Mouse (Mus musculus) neural tube, embryonic 15.5 days (tissue): ENCODE data around the gene Ccdc187. TPM values are rescaled to one million over a fixed set of nuclear protein-coding genes. Genes with fewer than 3 reads are reported as not detected.

ENCODE experiments used
- ATAC-seq: fragments of 200-750 bp; cut with Nextera tagmentation; 2 replicates; pipeline ENCODE4 v1.8.0; 2017; ENCODE audit warnings: mild to moderate bottlenecking, moderate TSS enrichment, moderate library complexity; ENCODE audit not compliant: low FRiP score
- H3K27ac ChIP-seq: fragments of 300-500 bp; sonication (generic); replicated peaks from 2 replicates; pipeline ENCODE4 v1.5.1; 2015; ENCODE audit warnings: mild to moderate bottlenecking, inconsistent platforms
- H3K27me3 ChIP-seq: fragments of 300-500 bp; sonication (generic); replicated peaks from 2 replicates; pipeline ENCODE4 v1.6.1; 2015; ENCODE audit warnings: inconsistent platforms
- H3K36me3 ChIP-seq: fragments of 300-500 bp; sonication (generic); 2 replicates; pipeline ENCODE4 v1.6.1; 2015; ENCODE audit warnings: inconsistent platforms
- H3K4me1 ChIP-seq: fragments of 300-500 bp; sonication (generic); 2 replicates; pipeline ENCODE4 v1.6.1; 2015; ENCODE audit warnings: inconsistent platforms
- H3K4me2 ChIP-seq: fragments of 300-500 bp; sonication (generic); 2 replicates; pipeline ENCODE4 v1.6.1; 2015; ENCODE audit warnings: inconsistent platforms, mild to moderate bottlenecking, moderate library complexity
- H3K4me3 ChIP-seq: fragments of 300-500 bp; sonication (generic); replicated peaks from 2 replicates; pipeline ENCODE4 v1.5.1; 2015; ENCODE audit warnings: mild to moderate bottlenecking, inconsistent platforms
- H3K9ac ChIP-seq: fragments of 300-500 bp; sonication (generic); replicated peaks from 2 replicates; pipeline ENCODE4 v1.6.1; 2015; ENCODE audit warnings: mild to moderate bottlenecking, inconsistent platforms
- H3K9me3 ChIP-seq: fragments of 300-500 bp; sonication (generic); replicated peaks from 2 replicates; pipeline ENCODE4 v1.6.1; 2016; ENCODE audit warnings: inconsistent platforms
- WGBS: fragments of 180-500 bp; shearing (Covaris S2); methylation state at CpG from one replicate; pipeline ENCODE4 v1.1.7; 2015; ENCODE audit warnings: mixed read lengths; 5-methylcytosine and 5-hydroxymethylcytosine counted together
- polyA plus RNA-seq: library from polyadenylated mRNA; unstranded; fragments of >200 nt; fragmentation: Nextera tagmentation; extraction: Ambion mirVana; gene quantifications from 2 replicates; pipeline ENCODE4 v1.2.1, GENCODE M21; 2015

Ccdc187 gene
- 0.03 and 0.11 TPM in 2 replicates for polyA plus RNA-seq

DNA sequence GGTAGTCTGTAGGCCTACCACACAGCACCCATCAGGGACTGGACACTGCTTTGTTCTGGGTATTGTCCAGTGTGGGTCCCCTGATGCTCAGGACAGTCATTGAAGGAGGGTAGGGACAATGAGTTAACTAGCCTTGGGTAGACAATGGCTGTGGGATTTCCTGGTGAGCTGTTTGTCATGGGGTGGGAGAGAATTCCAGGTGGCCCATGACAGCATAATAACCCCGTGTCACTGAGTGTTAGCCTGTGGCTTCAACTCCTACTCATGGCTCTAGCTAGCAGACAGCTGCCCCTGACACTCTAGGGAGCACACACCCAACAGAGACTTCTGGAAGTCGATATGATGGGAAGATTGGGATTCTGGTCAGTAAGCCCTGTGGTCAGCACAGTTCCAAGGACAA, at the start of gene Ccdc187:
Gene Ccdc187, minus strand, starts transcription at position 101 of the 400 bp plus-strand sequence.
- no peak for ATAC-seq
- H3K4me3 ChIP-seq: no peak within 1 kb of the TSS
- 65% methylated on average over 2 of the region's 2 CpGs for WGBS

DNA sequence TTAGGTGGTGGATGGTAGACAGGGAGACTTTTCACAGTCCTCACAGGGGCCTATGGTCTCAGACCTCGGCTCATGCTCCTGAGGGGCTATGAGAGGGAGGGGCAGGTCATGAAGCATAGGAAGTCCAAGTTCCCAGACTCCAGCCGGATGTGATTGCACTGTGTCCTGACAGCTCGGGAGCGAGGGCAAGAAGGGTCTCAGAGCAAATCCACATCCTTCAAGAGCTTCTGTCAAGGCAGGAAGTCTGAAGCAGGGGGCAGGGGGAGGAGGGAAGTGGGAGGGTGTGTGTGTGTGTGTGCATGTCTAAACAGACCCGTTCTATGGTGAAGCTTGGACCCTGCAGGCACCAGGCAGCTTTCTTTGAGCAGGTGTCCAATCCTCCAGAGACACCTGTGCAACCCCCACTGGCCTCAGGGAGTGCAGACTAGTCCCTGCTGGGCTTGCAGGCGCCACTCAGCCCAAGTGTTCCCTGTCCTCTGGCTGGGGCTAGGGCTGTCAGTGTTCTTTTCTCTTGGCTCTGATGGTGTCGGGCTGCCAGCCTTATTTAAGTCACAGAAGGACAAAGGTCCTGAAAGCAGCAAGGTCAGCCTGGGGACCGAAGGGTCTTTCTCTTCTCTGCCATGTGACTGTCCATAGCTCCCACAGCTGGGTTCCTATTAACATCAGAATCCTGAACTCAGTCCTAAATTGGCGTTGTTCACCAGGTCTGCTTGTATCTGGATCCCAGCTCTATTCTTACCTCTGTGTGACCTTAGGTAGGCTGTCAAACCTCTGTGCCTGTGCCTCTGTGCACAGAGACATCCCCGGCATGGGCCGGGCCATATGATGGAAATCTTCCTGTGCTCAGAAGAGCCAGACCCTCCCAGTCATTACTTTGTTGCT, 48.5 kb upstream of the Ccdc187 start:
- Histone ChIP-seq H3K9me3 (no peaks in the 10 kb centered on the region), H3K27ac (peak overlapping the region; percentile 33; the same call in 1 of the 2 replicates), H3K9ac (no peak overlapping the region), H3K36me3 (peaks cover 82% of the 10 kb centered on the region), H3K27me3 (no peaks in the 10 kb centered on the region), H3K4me3 (no peak overlapping the region), H3K4me2 (no peak overlapping the region), H3K4me1 (peaks cover 7% of the 10 kb centered on the region; the same call in 1 of the 2 replicates)
- WGBS: 80% methylated on average over 11 of the region's 11 CpGs
- ATAC-seq: no peak

More for the DNA sequence above, at the start of gene Ccdc187:
- no peaks in the 10 kb centered on the region for H3K36me3 ChIP-seq
- H3K27me3 ChIP-seq: 0 out of 2 replicates have a peak, but pooled peaks cover 2% of the 10 kb centered on the region
- no peak within 1 kb of the TSS for H3K4me2 ChIP-seq
- peaks cover 32% of the 10 kb centered on the region for H3K4me1 ChIP-seq
- H3K27ac ChIP-seq: no peak within 1 kb of the TSS
- H3K9ac ChIP-seq: no peak within 1 kb of the TSS
- no peaks in the 10 kb centered on the region for H3K9me3 ChIP-seq

GRCm38 (mm10) chr2:26342044-26342443, 47.7 kb upstream of the Ccdc187 start:
- Histone ChIP-seq H3K27me3 (no peaks in the 10 kb centered on the region), H3K9me3 (no peaks in the 10 kb centered on the region), H3K4me2 (no peak overlapping the region), H3K36me3 (peaks cover 74% of the 10 kb centered on the region), H3K4me1 (0 out of 2 replicates have a peak, but pooled peaks cover 7% of the 10 kb centered on the region), H3K9ac (no peak overlapping the region), H3K4me3 (no peak overlapping the region), H3K27ac (peak overlapping the region; percentile 33; the same call in 1 of the 2 replicates)
- ATAC-seq: no peak
- 78% methylated on average over 10 of the region's 10 CpGs for WGBS

DNA sequence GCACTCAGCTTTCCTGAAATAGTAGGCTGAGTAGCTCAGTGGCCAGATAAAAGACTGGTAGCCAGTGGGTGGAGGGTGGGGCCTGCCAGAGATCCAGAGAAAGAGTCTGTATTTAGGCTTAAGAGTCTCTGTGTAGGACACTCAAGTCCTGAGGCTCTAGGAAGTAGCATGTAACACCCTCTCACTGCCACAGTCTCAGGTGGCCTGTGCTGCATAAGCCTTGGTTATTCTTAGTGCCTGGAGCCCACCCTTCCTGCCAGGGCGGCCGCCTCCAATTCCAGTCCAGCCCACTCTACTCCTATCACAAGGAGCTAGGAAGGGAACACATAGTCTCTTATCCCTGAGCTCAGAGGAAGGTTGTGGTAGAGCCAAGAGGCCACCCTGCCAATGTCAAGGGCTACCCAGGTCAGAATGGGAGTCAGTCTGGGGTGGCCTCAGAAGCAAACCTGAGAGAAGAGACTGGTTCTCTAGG, 47.2 kb upstream of the Ccdc187 start:
- peaks cover 70% of the 10 kb centered on the region for H3K36me3 ChIP-seq
- WGBS: 91% methylated on average over 2 of the region's 2 CpGs
- 0 out of 2 replicates have a peak, but pooled peaks cover 7% of the 10 kb centered on the region for H3K4me1 ChIP-seq
- no peaks in the 10 kb centered on the region for H3K27me3 ChIP-seq
- peak overlapping the region; percentile 13; the same call in 1 of the 2 replicates for H3K27ac ChIP-seq
- H3K9me3 ChIP-seq: no peaks in the 10 kb centered on the region
- no peak overlapping the region for H3K4me2 ChIP-seq
- H3K4me3 ChIP-seq: no peak overlapping the region
- H3K9ac ChIP-seq: no peak overlapping the region
- no peak for ATAC-seq

DNA sequence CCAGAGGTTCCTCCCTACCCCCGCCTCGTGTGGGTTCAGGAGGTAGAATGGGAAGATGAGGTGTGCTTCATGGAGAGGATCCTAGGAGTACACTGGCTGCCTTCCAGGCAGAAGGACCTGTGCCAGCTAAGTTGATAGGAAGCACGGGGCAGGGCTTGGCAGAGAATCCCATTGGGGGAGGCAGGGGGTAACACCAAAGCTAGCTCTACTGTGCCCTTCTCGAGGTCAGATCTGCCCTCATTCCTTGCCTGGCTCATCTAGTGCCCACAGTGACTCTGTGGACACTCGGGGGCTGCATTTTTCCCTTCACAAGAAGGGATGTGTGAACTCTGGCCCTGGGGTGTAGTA, 44.8 kb upstream of the Ccdc187 start:
- no peak for ATAC-seq
- no peaks in the 10 kb centered on the region for H3K9me3 ChIP-seq
- H3K27ac ChIP-seq: no peak overlapping the region
- H3K36me3 ChIP-seq: peaks cover 49% of the 10 kb centered on the region
- no peak overlapping the region for H3K4me2 ChIP-seq
- WGBS: 88% methylated on average over 5 of the region's 5 CpGs
- H3K27me3 ChIP-seq: no peaks in the 10 kb centered on the region
- H3K4me3 ChIP-seq: no peak overlapping the region
- 0 out of 2 replicates have a peak, but pooled peaks cover 7% of the 10 kb centered on the region for H3K4me1 ChIP-seq
- no peak overlapping the region for H3K9ac ChIP-seq

GRCm38 (mm10) chr2:26338302-26339203, 44.2 kb upstream of the Ccdc187 start:
- Histone ChIP-seq H3K4me2 (no peak overlapping the region), H3K4me3 (no peak overlapping the region), H3K9me3 (no peaks in the 10 kb centered on the region), H3K4me1 (0 out of 2 replicates have a peak, but pooled peaks cover 7% of the 10 kb centered on the region), H3K27ac (no peak overlapping the region), H3K9ac (no peak overlapping the region), H3K27me3 (no peaks in the 10 kb centered on the region), H3K36me3 (peaks cover 45% of the 10 kb centered on the region)
- no peak; the same call in 1 of the 2 replicates for ATAC-seq
- 57% methylated on average over 9 of the region's 13 CpGs for WGBS

DNA sequence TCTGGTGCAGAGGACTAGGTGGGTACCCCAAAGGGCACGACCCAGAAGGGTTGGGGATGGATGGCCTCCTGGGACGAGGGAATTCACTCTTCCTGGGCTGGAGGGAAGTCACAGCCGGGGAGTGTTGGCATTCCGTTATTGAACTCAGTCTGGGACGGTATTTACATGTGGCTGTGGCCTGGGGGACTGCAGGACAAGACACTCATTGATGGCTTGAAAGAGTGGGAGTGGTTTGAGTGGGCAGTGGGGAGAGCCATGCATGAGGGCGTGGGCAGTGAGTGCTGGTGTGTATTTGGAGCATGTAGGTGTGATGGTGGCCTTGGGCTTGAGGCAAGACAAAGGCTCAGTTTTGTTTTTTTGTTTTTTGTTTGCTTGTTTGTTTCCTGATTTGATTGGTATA, 36.3 kb upstream of the Ccdc187 start:
- 74% methylated on average over 6 of the region's 6 CpGs for WGBS

DNA sequence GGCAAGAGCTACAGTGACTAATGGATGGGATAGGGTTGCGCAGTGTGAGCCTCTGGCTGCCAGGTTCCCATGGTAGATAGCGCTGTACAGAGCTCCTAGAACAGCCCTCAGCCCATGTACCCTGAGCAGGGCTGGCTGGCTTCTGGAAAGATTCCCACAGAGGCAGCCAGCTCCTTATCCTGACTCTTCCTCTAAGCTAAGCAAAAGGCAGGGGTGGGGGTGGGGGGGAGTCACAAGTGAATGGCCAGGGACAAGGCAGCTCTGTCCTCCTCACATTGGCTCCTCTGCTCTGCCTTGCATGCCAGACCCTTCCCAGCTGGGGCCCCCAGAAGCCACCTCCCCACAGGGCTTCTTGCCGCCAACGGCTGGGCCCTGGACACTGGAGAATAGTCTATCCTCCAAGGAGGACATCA, 35.7 kb upstream of the Ccdc187 start:
- 0 out of 2 replicates have a peak, but pooled peaks cover 6% of the 10 kb centered on the region for H3K4me1 ChIP-seq
- H3K36me3 ChIP-seq: peaks cover 64% of the 10 kb centered on the region
- 0 out of 2 replicates have a peak overlapping the region, but pooled peaks have one; percentile 6 for H3K4me3 ChIP-seq
- no peaks in the 10 kb centered on the region for H3K9me3 ChIP-seq
- peak overlapping the region; percentile 71 for H3K27ac ChIP-seq
- no peak overlapping the region for H3K9ac ChIP-seq
- 89% methylated on average over 4 of the region's 4 CpGs for WGBS
- ATAC-seq: peak; percentile 79
- peak overlapping the region; percentile 28 for H3K4me2 ChIP-seq
- H3K27me3 ChIP-seq: no peaks in the 10 kb centered on the region

More for the DNA sequence above, 36.3 kb upstream of the Ccdc187 start:
- Histone ChIP-seq H3K27ac (peak overlapping the region; percentile 71), H3K4me2 (peak overlapping the region; percentile 28), H3K9ac (0 out of 2 replicates have a peak overlapping the region, but pooled peaks have one; percentile 10), H3K36me3 (peaks cover 58% of the 10 kb centered on the region), H3K27me3 (no peaks in the 10 kb centered on the region), H3K9me3 (no peaks in the 10 kb centered on the region), H3K4me3 (0 out of 2 replicates have a peak overlapping the region, but pooled peaks have one; percentile 6), H3K4me1 (0 out of 2 replicates have a peak, but pooled peaks cover 3% of the 10 kb centered on the region)
- ATAC-seq: peak; percentile 68

DNA sequence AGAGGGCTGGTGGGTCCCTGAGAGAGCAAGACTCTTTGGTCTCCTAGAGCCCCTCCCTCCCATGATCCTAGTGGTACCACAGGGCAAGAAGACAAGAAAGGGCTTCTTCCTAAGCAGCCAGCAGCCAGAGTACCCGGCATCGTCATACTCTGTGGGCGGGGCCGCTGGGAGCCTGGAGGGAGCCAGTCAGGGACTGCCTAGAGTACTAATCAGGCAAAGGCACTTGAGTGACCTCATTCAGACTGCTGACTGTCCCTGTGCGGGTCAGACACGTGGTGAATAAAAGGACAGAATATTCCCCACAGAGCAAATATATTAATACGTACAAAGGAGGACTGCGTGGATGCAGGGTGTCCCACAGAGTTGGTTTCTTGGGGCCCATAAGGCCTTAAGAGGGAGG, 35.0 kb upstream of the Ccdc187 start:
- peaks cover 71% of the 10 kb centered on the region for H3K36me3 ChIP-seq
- H3K4me3 ChIP-seq: no peak overlapping the region
- H3K4me2 ChIP-seq: no peak overlapping the region
- ATAC-seq: peak; percentile 65
- H3K4me1 ChIP-seq: 0 out of 2 replicates have a peak, but pooled peaks cover 6% of the 10 kb centered on the region
- H3K27ac ChIP-seq: peak overlapping the region; percentile 71
- no peaks in the 10 kb centered on the region for H3K27me3 ChIP-seq
- WGBS: 43% methylated on average over 8 of the region's 8 CpGs
- no peaks in the 10 kb centered on the region for H3K9me3 ChIP-seq
- no peak overlapping the region for H3K9ac ChIP-seq

- 93% methylated on average over 4 of the region's 4 CpGs for WGBS
- no peak overlapping the region for H3K4me2 ChIP-seq
- H3K4me3 ChIP-seq: no peak overlapping the region
- H3K36me3 ChIP-seq: peaks cover 85% of the 10 kb centered on the region
- no peak for ATAC-seq
- H3K4me1 ChIP-seq: 0 out of 2 replicates have a peak, but pooled peaks cover 6% of the 10 kb centered on the region
- H3K27me3 ChIP-seq: no peaks in the 10 kb centered on the region
- no peak overlapping the region for H3K27ac ChIP-seq
- no peaks in the 10 kb centered on the region for H3K9me3 ChIP-seq
- no peak overlapping the region for H3K9ac ChIP-seq
These were observed 33.5 kb upstream of the Ccdc187 start for GRCm38 (mm10) chr2:26327852-26328251.
